Mouse (Mus musculus): ENCODE measurements around the gene Dnah7a. TPM values are rescaled to one million over a fixed set of nuclear protein-coding genes. Genes with fewer than 3 reads are reported as not detected.

The Dnah7a gene
- polyA plus RNA-seq, 1 experiment = not detected

DNA sequence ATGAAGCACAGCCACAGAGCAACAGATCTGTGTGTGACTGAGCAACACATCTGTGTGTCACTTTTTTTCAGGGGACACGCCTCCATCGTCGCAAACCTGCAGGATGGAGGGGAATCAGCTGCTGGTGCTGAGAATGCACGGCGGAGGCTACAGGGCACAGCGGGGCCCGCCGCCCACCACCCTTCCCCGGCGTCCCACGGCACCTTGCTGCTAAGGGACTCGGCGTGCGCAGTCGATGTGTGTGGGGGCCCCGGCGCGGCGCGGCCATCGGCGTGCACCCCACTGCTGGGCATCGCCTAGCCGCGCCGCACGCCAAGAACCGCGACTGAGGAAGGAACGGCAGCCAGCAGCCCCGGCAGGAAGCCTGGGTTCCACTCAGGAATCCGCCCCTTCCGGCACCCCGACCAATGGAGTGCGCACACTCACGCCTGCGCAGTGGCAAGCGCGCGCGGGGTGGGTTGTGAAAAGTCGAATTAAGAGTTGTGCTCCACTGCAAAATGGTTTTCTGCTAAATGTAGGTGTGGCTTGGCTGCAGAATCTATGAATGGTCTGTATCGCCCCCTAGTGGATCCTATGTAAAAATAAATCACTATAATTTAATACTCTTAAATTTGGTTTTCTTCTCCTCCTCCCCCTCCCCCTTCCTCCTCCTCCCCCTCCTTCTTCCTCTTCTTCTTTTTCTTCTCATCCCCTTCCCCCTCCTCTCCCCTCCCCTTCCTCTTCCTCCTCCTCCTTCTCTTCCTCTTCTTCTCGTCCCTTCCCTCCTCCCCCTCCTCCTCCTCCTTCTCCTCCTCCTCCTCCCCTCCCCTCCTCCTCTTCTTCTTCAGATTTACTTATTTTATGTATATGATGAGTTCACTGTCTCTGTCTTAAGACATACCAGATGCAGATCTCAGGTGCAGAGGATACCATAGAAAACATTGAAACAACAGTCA is 354.0 kb downstream of the Dnah7a start, which contains the start of the genes Asdurf, Gm28551 and Asnsd1:
Asdurf (minus strand) TSS at position 293 of the 935 bp plus-strand sequence.
Gm28551 (minus strand) TSS at position 341 of the 935 bp plus-strand sequence.
Asnsd1 (minus strand) TSS at position 426 of the 935 bp plus-strand sequence.
- Histone ChIP-seq H3K27me3 (ENCODE audit: control insufficient read depth, insufficient read depth, low read length) (no peaks in the 10 kb centered on the region), H3K27ac (ENCODE audit: insufficient read depth, low read length) (peak within 1 kb of the TSS; percentile 88), H3K36me3 (ENCODE audit: control insufficient read depth, insufficient read depth, low read length) (peaks cover 7% of the 10 kb centered on the region), H3K4me1 (ENCODE audit: control insufficient read depth, insufficient read depth, insufficient read length) (peaks cover 6% of the 10 kb centered on the region), H3K4me3 (ENCODE audit: extremely low read depth, insufficient read depth, insufficient read length) (peak within 1 kb of the TSS; percentile 96)
- DNase-seq (ENCODE audit: low read depth in 1 of 2, low spot score in 2 of 2) = peak; percentile 93 to 97
- TF ChIP-seq POLR2A (IDR thresholded peaks at IDR 0.05; ENCODE audit: low read depth, low read length) (peak; percentile 85), CTCF (IDR thresholded peaks at IDR 0.05; ENCODE audit: extremely low read depth, insufficient read depth, insufficient read length, insufficient replicate concordance) (peak; percentile 8; the same call in 1 of the 2 replicates)
- WGBS = under 1% methylated on average over 44 of the region's 44 CpGs

Other genes with a start within 250 kb of the Dnah7a start
- gene Stk17b, start 78.4 kb upstream of the Dnah7a start, polyA plus RNA-seq (2012; rRNA removed) = 25.7 and 30.0 TPM in 2 replicates

Data from spleen, adult 2 months (tissue).